Comparison of ENCODE assay signal across 8 mouse cellular contexts in the genomic region with DNA sequence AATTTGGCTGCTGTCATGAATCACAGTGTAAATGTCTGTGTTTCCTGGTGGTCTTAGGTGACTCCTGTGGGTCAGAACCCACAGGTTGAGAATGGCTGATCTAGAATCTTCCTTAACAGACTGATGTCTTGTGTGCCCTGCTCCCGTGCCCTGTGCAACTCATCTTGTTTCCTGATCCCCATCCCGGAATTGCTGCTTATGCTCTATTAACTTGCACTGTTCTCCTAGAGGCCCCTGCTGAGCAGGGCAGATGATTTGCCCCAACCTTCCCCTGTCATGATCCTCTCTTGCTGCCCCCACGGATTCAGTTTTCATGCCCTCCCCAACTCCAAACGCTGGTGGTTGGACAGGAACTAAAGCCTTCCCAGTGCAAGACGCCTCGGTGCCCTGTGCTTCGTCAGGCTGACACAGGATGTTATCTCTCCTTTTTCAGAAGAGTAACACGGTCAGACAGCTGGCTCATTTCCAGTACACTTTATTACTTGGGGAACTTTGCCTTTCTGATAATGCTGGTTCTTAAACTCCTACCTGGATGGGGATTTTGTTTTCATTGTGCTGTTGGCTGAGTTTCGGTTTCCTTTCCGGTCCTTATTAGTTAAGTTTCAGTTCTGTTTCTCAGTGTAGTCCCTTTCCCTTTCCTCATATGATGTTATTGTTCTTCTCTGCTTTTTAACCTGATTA. TPM values are rescaled to one million over a fixed set of nuclear protein-coding genes. Genes with fewer than 3 reads are reported as not detected.
A peak's percentile ranks its signal among the peaks of the same experiment; 100 is the strongest.
DNase-seq lines count a peak whose midpoint lies in the region; ATAC-seq lines count a peak whose summit lies in the region.

No protein-coding gene starts in this region.

- H3K36me3 ChIP-seq in intestine, embryonic 16.5 days (ENCODE audit: control insufficient read depth, insufficient read depth, low read length) = no peaks in the 10 kb centered on the region
- no peaks in the 10 kb centered on the region for H3K36me3 ChIP-seq in hindbrain, embryonic 13.5 days

- no peaks in the 10 kb centered on the region for H3K9me3 ChIP-seq in intestine, embryonic 16.5 days (ENCODE audit: control insufficient read depth, low read length)
- H3K9me3 ChIP-seq in hindbrain, embryonic 13.5 days = no peaks in the 10 kb centered on the region

- H3K4me2 ChIP-seq in intestine, embryonic 16.5 days (ENCODE audit: low read depth, low read length) = peak overlapping the region; percentile 65
- no peak overlapping the region for H3K4me2 ChIP-seq in hindbrain, embryonic 13.5 days

- peak overlapping the region; percentile 64 for H3K4me3 ChIP-seq in brown adipose tissue, adult 24 weeks (ENCODE audit: insufficient read depth, low read depth, low read length)
- H3K4me3 ChIP-seq in intestine, embryonic 16.5 days (ENCODE audit: low read length) = peak overlapping the region; percentile 38
- H3K4me3 ChIP-seq in hindbrain, embryonic 13.5 days = no peak overlapping the region

- H3K9ac ChIP-seq in intestine, embryonic 16.5 days (ENCODE audit: low read depth, low read length) = peak overlapping the region; percentile 64
- no peak overlapping the region for H3K9ac ChIP-seq in hindbrain, embryonic 13.5 days

- DNase-seq in heart, adult 11 months = peak; percentile 95
- DNase-seq in heart, postnatal 25 days (ENCODE audit: low spot score) = no peak
- peak; percentile 52 for DNase-seq in lung, postnatal 36 days
- no peak for DNase-seq in frontal cortex, postnatal 36 days (ENCODE audit: low spot score in 2 of 2)
- DNase-seq in layer of hippocampus, postnatal 25 days (ENCODE audit: extremely low spot score in 1 of 2, low spot score in 1 of 2) = no peak

- ATAC-seq in intestine, embryonic 16.5 days = peak; percentile 87
- ATAC-seq in hindbrain, embryonic 13.5 days (ENCODE audit: low FRiP score) = no peak

- WGBS in intestine, embryonic 16.5 days = 25% methylated on average over 10 of the region's 10 CpGs
- 76% methylated on average over 10 of the region's 10 CpGs for WGBS in hindbrain, embryonic 13.5 days

- intact Hi-C loops in heart, postnatal 25 days (cut with DNase I) = no loop called here

- peak overlapping the region; percentile 84 for H3K27ac ChIP-seq in brown adipose tissue, adult 24 weeks (replicated peaks; ENCODE audit: low read depth, low read length)
- H3K27ac ChIP-seq in intestine, embryonic 16.5 days (ENCODE audit: low read length) = peak overlapping the region; percentile 72
- H3K27ac ChIP-seq in hindbrain, embryonic 13.5 days = no peak overlapping the region

- H3K27me3 ChIP-seq in intestine, embryonic 16.5 days (replicated peaks; ENCODE audit: control insufficient read depth, insufficient read depth, low read length) = no peaks in the 10 kb centered on the region
- no peaks in the 10 kb centered on the region for H3K27me3 ChIP-seq in hindbrain, embryonic 13.5 days

- peaks cover 5% of the 10 kb centered on the region; the same call in 1 of the 2 replicates for H3K4me1 ChIP-seq in brown adipose tissue, adult 24 weeks (ENCODE audit: control insufficient read depth, insufficient read depth, insufficient read length, low read length)
- peaks cover 4% of the 10 kb centered on the region; the same call in 1 of the 2 replicates for H3K4me1 ChIP-seq in intestine, embryonic 16.5 days (ENCODE audit: control insufficient read depth, insufficient read depth, low read length)
- no peaks in the 10 kb centered on the region for H3K4me1 ChIP-seq in hindbrain, embryonic 13.5 days (replicated peaks)

RNA-seq across cellular contexts. Expression of gene Zcchc2, which starts 18.6 kb away (rescaled TPM):
- total RNA-seq in heart, postnatal 25 days (2021) = 1 to 10 TPM; 8.2 to 8.5 TPM
- 10.2 and 12.1 TPM in 2 replicates for polyA plus RNA-seq in brown adipose tissue, adult 24 weeks (2012; ENCODE audit: insufficient read depth, insufficient read length, missing spikeins)
- 1.8 and 2.0 TPM in 2 replicates for polyA plus RNA-seq in intestine, embryonic 16.5 days (2015; fragmentation: Nextera tagmentation; extraction: Ambion mirVana)
- 2.2 TPM in 2 replicates for polyA plus RNA-seq in hindbrain, embryonic 13.5 days (2015; fragmentation: Nextera tagmentation; extraction: Ambion mirVana)
- total RNA-seq in layer of hippocampus, postnatal 25 days (2021) = 10 to 100 TPM; 18.5 to 22.2 TPM

Comparison
In these comparisons a context has a peak if more than half of its experiments do, and no peak if none do; other contexts are left out.
1. DNase-seq: peak in heart, adult 11 months (single experiment) and lung, postnatal 36 days (single experiment); none in heart, postnatal 25 days (single experiment), frontal cortex, postnatal 36 days (0 of 2) and layer of hippocampus, postnatal 25 days (0 of 2).